27 mouse cellular contexts compared by ENCODE assay signal in genomic region chr10:127728437-127728836, GRCm38 (mm10). TPM values are rescaled to one million over a fixed set of nuclear protein-coding genes. Genes with fewer than 3 reads are reported as not detected.
DNase-seq lines count a peak whose midpoint lies in the region; ATAC-seq and TF ChIP-seq lines count a peak whose summit lies in the region.
"Had no signal": no experiment of that assay in that cellular context is flagged by ENCODE, and none has a peak within 500 bp of the region (broad histone marks: within the 10 kb centered on the region; RNA-seq: fewer than 3 reads in every experiment).

No protein-coding gene starts in this region.

- peak; percentile 55 for ATAC-seq in hindbrain, embryonic 15.5 days (ENCODE audit: low FRiP score, low read depth)
- no peak; the same call in 1 of the 2 replicates for ATAC-seq in hindbrain, embryonic 14.5 days (ENCODE audit: low FRiP score)
- ATAC-seq in G1E (ENCODE audit: extremely low read depth, insufficient number of reproducible peaks, low FRiP score, poor library complexity, severe bottlenecking) = no peak
- no peak for ATAC-seq in forebrain, embryonic 13.5 days

- peaks cover 13% of the 10 kb centered on the region for H3K4me1 ChIP-seq in hindbrain, embryonic 15.5 days (replicated peaks)
- H3K4me1 ChIP-seq in hindbrain, embryonic 14.5 days (replicated peaks; ENCODE audit: control insufficient read depth, insufficient read depth, low read length) = 0 out of 2 replicates have a peak, but pooled peaks cover 4% of the 10 kb centered on the region
- peaks cover 34% of the 10 kb centered on the region for H3K4me1 ChIP-seq in E14TG2a.4 (replicated peaks; ENCODE audit: low read depth, low read length)
- peaks cover 68% of the 10 kb centered on the region for H3K4me1 ChIP-seq in G1E (ENCODE audit: insufficient read depth, low read depth, low read length)
- H3K4me1 ChIP-seq in forebrain, embryonic 13.5 days = peaks cover 11% of the 10 kb centered on the region
- H3K4me1 ChIP-seq: heart, embryonic 15.5 days; lung, embryonic 15.5 days had no signal

- intact Hi-C loops in left cerebral cortex, postnatal 4 days (cut with DNase I) = no loop called here
- intact Hi-C loops in left cerebral cortex, postnatal 10 days (cut with DNase I) = no loop called here

- 68% methylated on average over 8 of the region's 8 CpGs for WGBS in hindbrain, embryonic 15.5 days
- WGBS in hindbrain, embryonic 14.5 days = 71% methylated on average over 8 of the region's 8 CpGs
- WGBS in forebrain, embryonic 13.5 days = 76% methylated on average over 8 of the region's 8 CpGs

- no peaks in the 10 kb centered on the region for H3K36me3 ChIP-seq in hindbrain, embryonic 15.5 days
- H3K36me3 ChIP-seq in hindbrain, embryonic 14.5 days (replicated peaks; ENCODE audit: control insufficient read depth, insufficient read depth) = no peaks in the 10 kb centered on the region
- H3K36me3 ChIP-seq in E14TG2a.4 (ENCODE audit: insufficient read depth, low read length) (no peaks in the 10 kb centered on the region), G1E (replicated peaks) (no peaks in the 10 kb centered on the region)
- H3K36me3 ChIP-seq in forebrain, embryonic 13.5 days (ENCODE audit: poor library complexity, severe bottlenecking) = no peaks in the 10 kb centered on the region
- H3K36me3 ChIP-seq: forebrain, embryonic 10.5 days; heart, embryonic 15.5 days; limb, embryonic 10.5 days; lung, embryonic 15.5 days had no signal

- no peak overlapping the region for H3K4me3 ChIP-seq in hindbrain, embryonic 15.5 days
- no peak overlapping the region for H3K4me3 ChIP-seq in hindbrain, embryonic 14.5 days (replicated peaks; ENCODE audit: low read length)
- H3K4me3 ChIP-seq in E14TG2a.4 (replicated peaks; ENCODE audit: low read length) = 0 out of 2 replicates have a peak overlapping the region, but pooled peaks have one; percentile 6
- H3K4me3 ChIP-seq in G1E (ENCODE audit: low read depth, low read length) = peak overlapping the region; percentile 31; the same call in 1 of the 2 replicates
- no peak overlapping the region for H3K4me3 ChIP-seq in forebrain, embryonic 13.5 days
- H3K4me3 ChIP-seq: forebrain, embryonic 10.5 days; heart, embryonic 15.5 days; limb, embryonic 10.5 days; lung, embryonic 15.5 days had no signal

- no peaks in the 10 kb centered on the region for H3K27me3 ChIP-seq in hindbrain, embryonic 15.5 days
- H3K27me3 ChIP-seq in hindbrain, embryonic 14.5 days (ENCODE audit: control insufficient read depth, insufficient read depth, low read length) = no peaks in the 10 kb centered on the region
- peaks cover 33% of the 10 kb centered on the region for H3K27me3 ChIP-seq in E14TG2a.4 (ENCODE audit: insufficient read depth, low read length)
- H3K27me3 ChIP-seq in G1E (ENCODE audit: insufficient read depth, low read length) = peaks cover 47% of the 10 kb centered on the region
- H3K27me3 ChIP-seq in forebrain, embryonic 13.5 days = peaks cover 75% of the 10 kb centered on the region
- H3K27me3 ChIP-seq: lung, embryonic 15.5 days had no signal

- H3K4me2 ChIP-seq in hindbrain, embryonic 15.5 days = no peak overlapping the region
- H3K4me2 ChIP-seq in hindbrain, embryonic 14.5 days (replicated peaks) = no peak overlapping the region
- no peak overlapping the region for H3K4me2 ChIP-seq in forebrain, embryonic 13.5 days
- H3K4me2 ChIP-seq: heart, embryonic 15.5 days; lung, embryonic 15.5 days had no signal

- no peak overlapping the region for H3K27ac ChIP-seq in hindbrain, embryonic 15.5 days (replicated peaks)
- H3K27ac ChIP-seq in hindbrain, embryonic 14.5 days = no peak overlapping the region
- no peak overlapping the region for H3K27ac ChIP-seq in forebrain, embryonic 13.5 days
- H3K27ac ChIP-seq: forebrain, embryonic 10.5 days; heart, embryonic 15.5 days; limb, embryonic 10.5 days; lung, embryonic 15.5 days had no signal

- H3K9ac ChIP-seq in hindbrain, embryonic 15.5 days = no peak overlapping the region
- no peak overlapping the region for H3K9ac ChIP-seq in hindbrain, embryonic 14.5 days
- no peak overlapping the region for H3K9ac ChIP-seq in forebrain, embryonic 13.5 days
- H3K9ac ChIP-seq: heart, embryonic 15.5 days; lung, embryonic 15.5 days had no signal

- TF ChIP-seq CTCF in E14TG2a.4 (conservative IDR thresholded peaks at IDR 0.05; ENCODE audit: low read length) (no peak), G1E (IDR thresholded peaks at IDR 0.05; ENCODE audit: low read depth, low read length) (no peak)

- DNase-seq in hindbrain, embryonic 14.5 days (ENCODE audit: low spot score) = no peak
- DNase-seq in left cerebral cortex, postnatal 4 days = peak; percentile 79
- no peak for DNase-seq in left cerebral cortex, postnatal 10 days (ENCODE audit: extremely low spot score in 1 of 2, low spot score in 2 of 2)
- DNase-seq in G1E (ENCODE audit: low spot score) = no peak
- no peak for DNase-seq in ovary, postnatal 36 days (ENCODE audit: low spot score)
- DNase-seq: adrenal gland, postnatal 10 days; cerebellum, adult 9-10 months; heart, postnatal 36 days; kidney, adult 8-10 months; kidney, postnatal 10 days; lung, postnatal 36 days; midbrain, embryonic 14.5 days; thymus, postnatal 25 days had no signal

- H3K9me3 ChIP-seq in hindbrain, embryonic 15.5 days = no peaks in the 10 kb centered on the region
- H3K9me3 ChIP-seq in hindbrain, embryonic 14.5 days (ENCODE audit: control insufficient read depth, low read length) = no peaks in the 10 kb centered on the region
- H3K9me3 ChIP-seq in E14TG2a.4 (ENCODE audit: low read length) (no peaks in the 10 kb centered on the region), G1E (replicated peaks) (no peaks in the 10 kb centered on the region)
- no peaks in the 10 kb centered on the region for H3K9me3 ChIP-seq in forebrain, embryonic 13.5 days (replicated peaks)
- H3K9me3 ChIP-seq: forebrain, embryonic 10.5 days; heart, embryonic 15.5 days; limb, embryonic 10.5 days; lung, embryonic 15.5 days had no signal

RNA-seq across cellular contexts. Expression of gene Tac2, which starts 4.2 kb away (rescaled TPM):
- 0.42 and 1.2 TPM in 2 replicates for polyA plus RNA-seq in hindbrain, embryonic 15.5 days (2015; fragmentation: Nextera tagmentation; extraction: Ambion mirVana)
- 0.41 and 0.44 TPM in 2 replicates for polyA plus RNA-seq in hindbrain, embryonic 14.5 days (2014; fragmentation: Nextera tagmentation; extraction: Ambion mirVana)
- 1 to 10 TPM; 2.8 to 4.3 TPM for total RNA-seq in left cerebral cortex, postnatal 4 days (2021)
- total RNA-seq in left cerebral cortex, postnatal 10 days (2021) = 10 to 100 TPM; 14.5 to 17.8 TPM
- total RNA-seq in G1E (2014; fragmentation: Nextera tagmentation) = not detected in 2 replicates
- not detected in 2 replicates for total RNA-seq in G1E (2017)
- not detected in 2 replicates for polyA plus RNA-seq in G1E (2012)
- polyA plus RNA-seq in forebrain, embryonic 13.5 days (2015; fragmentation: Nextera tagmentation; extraction: Ambion mirVana) = 0.35 TPM in 1 of 2 replicates, not detected in the other
- total RNA-seq: adrenal gland, postnatal 10 days; gastrocnemius, adult 8-10 months; heart, postnatal 36 days; liver, adult 2 months; neutrophil, adult 5-6 weeks had no signal
- polyA plus RNA-seq: C2C12; forebrain, embryonic 10.5 days; liver, adult 2 months; lung, embryonic 15.5 days; midbrain, embryonic 14.5 days had no signal

RNA-seq across cellular contexts. Expression of gene Zbtb39, which starts 10.9 kb away (rescaled TPM):
- 3.2 and 4.1 TPM in 2 replicates for polyA plus RNA-seq in hindbrain, embryonic 15.5 days (2015; fragmentation: Nextera tagmentation; extraction: Ambion mirVana)
- polyA plus RNA-seq in hindbrain, embryonic 14.5 days (2014; fragmentation: Nextera tagmentation; extraction: Ambion mirVana) = 4.3 and 4.7 TPM in 2 replicates
- 10 to 100 TPM; 14.5 to 15.1 TPM for total RNA-seq in left cerebral cortex, postnatal 4 days (2021)
- total RNA-seq in left cerebral cortex, postnatal 10 days (2021) = 1 to 10 TPM; 8.8 to 10.0 TPM
- total RNA-seq in G1E (2014; fragmentation: Nextera tagmentation) = 16.1 and 17.2 TPM in 2 replicates
- total RNA-seq in G1E (2017) = 3.9 and 4.0 TPM in 2 replicates
- 3.0 and 3.6 TPM in 2 replicates for polyA plus RNA-seq in G1E (2012)
- 4.3 TPM in 2 replicates for polyA plus RNA-seq in forebrain, embryonic 13.5 days (2015; fragmentation: Nextera tagmentation; extraction: Ambion mirVana)

RNA-seq across cellular contexts. Expression of gene Gpr182, which starts 23.1 kb away (rescaled TPM):
- polyA plus RNA-seq in hindbrain, embryonic 15.5 days (2015; fragmentation: Nextera tagmentation; extraction: Ambion mirVana) = 1.8 TPM in 2 replicates
- 0.70 and 0.87 TPM in 2 replicates for polyA plus RNA-seq in hindbrain, embryonic 14.5 days (2014; fragmentation: Nextera tagmentation; extraction: Ambion mirVana)
- 1 to 10 TPM; 1.1 to 1.4 TPM for total RNA-seq in left cerebral cortex, postnatal 4 days (2021)
- 1 to 10 TPM; 1.3 to 1.6 TPM for total RNA-seq in left cerebral cortex, postnatal 10 days (2021)
- total RNA-seq in G1E (2014; fragmentation: Nextera tagmentation) = not detected in 2 replicates
- total RNA-seq in G1E (2017) = 0.17 TPM in 1 of 2 replicates, not detected in the other
- not detected in 2 replicates for polyA plus RNA-seq in G1E (2012)
- 0.39 and 0.48 TPM in 2 replicates for polyA plus RNA-seq in forebrain, embryonic 13.5 days (2015; fragmentation: Nextera tagmentation; extraction: Ambion mirVana)
- total RNA-seq: megakaryocyte-erythroid progenitor cell, adult 5-6 weeks had no signal

RNA-seq across cellular contexts. Expression of gene Myo1a, which starts 23.5 kb away (rescaled TPM):
- 0.72 and 0.77 TPM in 2 replicates for polyA plus RNA-seq in hindbrain, embryonic 15.5 days (2015; fragmentation: Nextera tagmentation; extraction: Ambion mirVana)
- 0.37 and 0.76 TPM in 2 replicates for polyA plus RNA-seq in hindbrain, embryonic 14.5 days (2014; fragmentation: Nextera tagmentation; extraction: Ambion mirVana)
- under 1 TPM; 0.46 to 0.82 TPM for total RNA-seq in left cerebral cortex, postnatal 4 days (2021)
- total RNA-seq in left cerebral cortex, postnatal 10 days (2021) = under 1 TPM; 0.28 TPM
- total RNA-seq in G1E (2014; fragmentation: Nextera tagmentation) (0.23 and 3.1 TPM in 2 replicates), G1E (2017) (0.16 and 0.23 TPM in 2 replicates)
- 0.09 TPM in 1 of 2 replicates, not detected in the other for polyA plus RNA-seq in G1E (2012)
- 0.60 and 0.83 TPM in 2 replicates for polyA plus RNA-seq in forebrain, embryonic 13.5 days (2015; fragmentation: Nextera tagmentation; extraction: Ambion mirVana)
- total RNA-seq: gastrocnemius, adult 8-10 months; heart, postnatal 36 days had no signal
- polyA plus RNA-seq: midbrain, embryonic 14.5 days had no signal

RNA-seq across cellular contexts. Expression of gene Rdh1, which starts 31.1 kb away (rescaled TPM):
- 0.08 TPM in 1 of 2 replicates, not detected in the other for polyA plus RNA-seq in hindbrain, embryonic 15.5 days (2015; fragmentation: Nextera tagmentation; extraction: Ambion mirVana)
- polyA plus RNA-seq in hindbrain, embryonic 14.5 days (2014; fragmentation: Nextera tagmentation; extraction: Ambion mirVana) = 0.05 TPM in 1 of 2 replicates, not detected in the other
- total RNA-seq in left cerebral cortex, postnatal 4 days (2021) = under 1 TPM; 0.22 TPM
- total RNA-seq in left cerebral cortex, postnatal 10 days (2021) = under 1 TPM; 0.19 to 0.28 TPM
- total RNA-seq in G1E (2014; fragmentation: Nextera tagmentation) (0.30 TPM in 1 of 2 replicates, not detected in the other), G1E (2017) (0.05 and 0.06 TPM in 2 replicates)
- not detected in 2 replicates for polyA plus RNA-seq in G1E (2012)
- polyA plus RNA-seq in forebrain, embryonic 13.5 days (2015; fragmentation: Nextera tagmentation; extraction: Ambion mirVana) = not detected in 2 replicates
- polyA plus RNA-seq: embryonic facial prominence, embryonic 11.5 days; forebrain, embryonic 10.5 days; limb, embryonic 10.5 days; lung, embryonic 15.5 days; midbrain, embryonic 14.5 days; stomach, embryonic 14.5 days had no signal

Comparison
In these comparisons a context has a peak if more than half of its experiments do, and no peak if none do; other contexts are left out.
1. H3K4me3 ChIP-seq: peak in E14TG2a.4 (single experiment) and G1E (single experiment); none in hindbrain, embryonic 15.5 days (single experiment), hindbrain, embryonic 14.5 days (single experiment) and forebrain, embryonic 13.5 days (single experiment).